Mouse (Mus musculus) CH12.LX (cell line): Measurements from ENCODE around the gene Trim7. TPM values are rescaled to one million over a fixed set of nuclear protein-coding genes. Genes with fewer than 3 reads are reported as not detected.

Experiments
- DNase-seq: peaks from one replicate; pipeline ENCODE4 v3.0.0-alpha.2; 2013; ENCODE audit errors: extremely low read depth
- H3K27ac ChIP-seq: 2 replicates; pipeline ENCODE4 v1.5.1; 2012; ENCODE audit warnings: low read depth, mild to moderate bottlenecking, control low read depth, moderate library complexity; ENCODE audit not compliant: insufficient read depth
- H3K27me3 ChIP-seq: replicated peaks from 2 replicates; pipeline ENCODE3; 2012; ENCODE audit warnings: inconsistent platforms
- H3K36me3 ChIP-seq, 2 experiments: replicated peaks in 1 of 2; 2 replicates each; pipeline versions ENCODE3 to v1.6.1; 2012; ENCODE audit warnings: inconsistent platforms in 1 of 2, low read length in 1 of 2, mild to moderate bottlenecking in 1 of 2, mixed read lengths in 1 of 2, moderate library complexity in 1 of 2; ENCODE audit not compliant: control insufficient read depth in 1 of 2, insufficient read depth in 1 of 2
- H3K4me1 ChIP-seq, 2 experiments: 2 replicates each; pipeline ENCODE4 v1.6.1; 2012; ENCODE audit warnings: inconsistent platforms in 1 of 2, moderate library complexity in 1 of 2; ENCODE audit not compliant: insufficient read depth in 2 of 2, control insufficient read depth in 1 of 2
- H3K4me2 ChIP-seq: 2 replicates; pipeline ENCODE4 v1.6.1; 2012; ENCODE audit warnings: low read depth, mild to moderate bottlenecking, control low read depth; ENCODE audit not compliant: poor library complexity, insufficient read depth, severe bottlenecking
- H3K4me3 ChIP-seq, 3 experiments: fragments of 150-350 bp in 1 of 3; sonication (generic) in 1 of 3; replicated peaks in 1 of 3; 2 replicates each; pipeline versions ENCODE3 to v1.5.1; 2011 to 2012; ENCODE audit warnings: low read depth in 2 of 3, low read length in 2 of 3, mild to moderate bottlenecking in 2 of 3, moderate library complexity in 2 of 3, control low read depth in 1 of 3, improper control_type of control experiment in 1 of 3, inconsistent platforms in 1 of 3, mixed read lengths in 1 of 3; ENCODE audit not compliant: poor library complexity in 1 of 3
- H3K79me2 ChIP-seq: replicated peaks from 2 replicates; pipeline ENCODE4 v1.6.1; 2012; ENCODE audit warnings: mild to moderate bottlenecking, moderate library complexity; ENCODE audit not compliant: control insufficient read depth, poor library complexity, insufficient read depth, severe bottlenecking; ENCODE audit errors: extremely low read depth
- H3K9ac ChIP-seq: 2 replicates; pipeline ENCODE4 v1.6.1; 2012; ENCODE audit warnings: low read depth, mild to moderate bottlenecking, control low read depth, moderate library complexity; ENCODE audit not compliant: insufficient read depth
- H3K9me3 ChIP-seq: replicated peaks from 2 replicates; pipeline ENCODE3; 2012; ENCODE audit warnings: low read length, inconsistent platforms, mixed read lengths
- CTCF ChIP-seq, 2 experiments: IDR thresholded peaks in 1 of 2; conservative IDR thresholded peaks in 1 of 2; 2 replicates each; pipeline ENCODE4 v1.5.1; 2011 to 2012; ENCODE audit warnings: low read depth in 2 of 2, low read length in 2 of 2, improper control_type of control experiment in 1 of 2, inconsistent platforms in 1 of 2, mild to moderate bottlenecking in 1 of 2, moderate library complexity in 1 of 2
- ELF1 ChIP-seq: IDR thresholded peaks from 2 replicates; pipeline ENCODE4 v1.6.1; 2014; ENCODE audit warnings: low read depth, mild to moderate bottlenecking, inconsistent platforms, low read length, improper control_type of control experiment
- EP300 ChIP-seq: IDR thresholded peaks from 2 replicates; pipeline ENCODE4 v1.6.1; 2011; ENCODE audit warnings: low read length, improper control_type of control experiment
- HCFC1 ChIP-seq: IDR thresholded peaks from 2 replicates; pipeline ENCODE4 v1.6.1; 2012; ENCODE audit warnings: low read depth, mild to moderate bottlenecking, inconsistent platforms, low read length, improper control_type of control experiment
- IRF4 ChIP-seq: IDR thresholded peaks from 2 replicates; pipeline ENCODE4 v1.6.1; 2014; ENCODE audit warnings: low read depth, mild to moderate bottlenecking, inconsistent platforms, low read length, improper control_type of control experiment
- JUND ChIP-seq: conservative IDR thresholded peaks from 2 replicates; pipeline ENCODE4 v1.6.1; 2011; ENCODE audit warnings: low read depth, low read length, improper control_type of control experiment
- KAT2A ChIP-seq: IDR thresholded peaks from 2 replicates; pipeline ENCODE4 v1.6.1; 2012; ENCODE audit warnings: low read length, improper control_type of control experiment, inconsistent platforms; ENCODE audit not compliant: insufficient replicate concordance
- MAFK ChIP-seq: IDR thresholded peaks from 2 replicates; pipeline ENCODE4 v1.6.1; 2011; ENCODE audit warnings: low read length, improper control_type of control experiment; ENCODE audit not compliant: insufficient replicate concordance
- MAX ChIP-seq: IDR thresholded peaks from 2 replicates; pipeline ENCODE4 v1.6.1; 2011; ENCODE audit warnings: low read length, improper control_type of control experiment
- MYC ChIP-seq: IDR thresholded peaks from 2 replicates; pipeline ENCODE4 v1.6.1; 2011; ENCODE audit warnings: low read depth, mild to moderate bottlenecking, improper control_type of control experiment, low read length
- NRF1 ChIP-seq: IDR thresholded peaks from 2 replicates; pipeline ENCODE4 v1.6.1; 2014; ENCODE audit warnings: low read depth, mild to moderate bottlenecking, inconsistent platforms, low read length, improper control_type of control experiment, moderate library complexity
- PAX5 ChIP-seq: IDR thresholded peaks from 2 replicates; pipeline ENCODE4 v1.6.1; 2012; ENCODE audit warnings: low read length, inconsistent platforms, mixed read lengths
- POLR2AphosphoS2 ChIP-seq: IDR thresholded peaks from 2 replicates; pipeline ENCODE4 v1.6.1; 2011; ENCODE audit warnings: low read depth, low read length, improper control_type of control experiment
- RAD21 ChIP-seq: IDR thresholded peaks from 2 replicates; pipeline ENCODE4 v1.6.1; 2011; ENCODE audit warnings: low read depth, mild to moderate bottlenecking, low read length, improper control_type of control experiment, moderate library complexity
- SIN3A ChIP-seq: IDR thresholded peaks from 2 replicates; pipeline ENCODE4 v1.6.1; 2012; ENCODE audit warnings: low read length, improper control_type of control experiment, inconsistent platforms
- SMC3 ChIP-seq: IDR thresholded peaks from 2 replicates; pipeline ENCODE4 v1.6.1; 2011; ENCODE audit warnings: low read depth, low read length, improper control_type of control experiment
- TCF12 ChIP-seq: IDR thresholded peaks from 2 replicates; pipeline ENCODE4 v1.6.1; 2014; ENCODE audit warnings: low read depth, mild to moderate bottlenecking, inconsistent platforms, low read length, improper control_type of control experiment
- USF2 ChIP-seq: conservative IDR thresholded peaks from 2 replicates; pipeline ENCODE4 v1.6.1; 2011; ENCODE audit warnings: low read depth, low read length, improper control_type of control experiment
- ZKSCAN1 ChIP-seq: IDR thresholded peaks from 2 replicates; pipeline ENCODE4 v1.6.1; 2012; ENCODE audit warnings: low read depth, inconsistent platforms, low read length, improper control_type of control experiment, borderline replicate concordance
- ZMIZ1 ChIP-seq: IDR thresholded peaks from 2 replicates; pipeline ENCODE4 v1.6.1; 2012; ENCODE audit warnings: low read depth, mild to moderate bottlenecking, inconsistent platforms, low read length, improper control_type of control experiment
- dilution Hi-C: fragments of 300-500 bp; cut with MboI; formaldehyde crosslinking; loops from 2 replicates; pipeline ENCODE4 v1.14.3; 2020; ENCODE audit warnings: low sequenced_read_pairs; ENCODE audit not compliant: extremely low pct_unique_long_range_greater_than_20kb, extremely low pct_ligation_motif_present
- in situ Hi-C: fragments of 300-500 bp; cut with MboI; formaldehyde crosslinking; loops from 3 replicates; pipeline ENCODE4 v1.14.3; 2019; ENCODE audit warnings: low sequenced_read_pairs, low pct_ligation_motif_present, low pct_unique_long_range_greater_than_20kb, mixed read lengths
- polyA plus RNA-seq: library from polyadenylated mRNA; unstranded; fragments of >175 nt; gene quantifications from 2 replicates; pipeline ENCODE4 v1.2.1, GENCODE M21; 2012; ENCODE audit warnings: low read depth; ENCODE audit not compliant: insufficient read length
- total RNA-seq, 2 experiments: library from RNA; depleted of rRNA; stranded (reverse); fragments of 300-350 nt in 1 of 2; fragments of >200 nt in 1 of 2; gene quantifications; 2 replicates each; pipeline ENCODE4 v1.2.3; 2012 to 2014

Trim7 gene
- total and polyA plus RNA-seq, 3 experiments = 9.2 to 34.6 (median 15.1) TPM

- TF ChIP-seq KAT2A (no peak), SIN3A (no peak)
- no peak overlapping the region for H3K27ac ChIP-seq
- no peaks in the 10 kb centered on the region for H3K27me3 ChIP-seq
- dilution Hi-C loops (no loop called here), in situ Hi-C loops (loop anchor here (5.0 kb wide), 1 partner anchor 307 kb away; no protein-coding TSS in a partner anchor)
- no peaks in the 10 kb centered on the region for H3K9me3 ChIP-seq
- H3K4me2 ChIP-seq = no peak overlapping the region
- peaks cover 21% of the 10 kb centered on the region for H3K79me2 ChIP-seq
- peaks cover 5 to 26% of the 10 kb centered on the region in 2 experiments for H3K4me1 ChIP-seq
- no peak for DNase-seq
- H3K36me3 ChIP-seq = peaks cover 4 to 31% of the 10 kb centered on the region in 2 experiments
- no peak overlapping the region for H3K9ac ChIP-seq
- no peak overlapping the region for H3K4me3 ChIP-seq
These were observed 30.7 kb upstream of the Trim7 start for GRCm38 (mm10) chr11:48795221-48795620.

- DNase-seq = no peak
- no peaks in the 10 kb centered on the region for H3K27me3 ChIP-seq
- dilution Hi-C loops (no loop called here), in situ Hi-C loops (loop anchor here (5.0 kb wide), 1 partner anchor 306 kb away; no protein-coding TSS in a partner anchor)
- H3K4me1 ChIP-seq = peaks cover 5 to 23% of the 10 kb centered on the region in 2 experiments
- peaks cover 8 to 35% of the 10 kb centered on the region in 2 experiments for H3K36me3 ChIP-seq
- no peak overlapping the region for H3K4me3 ChIP-seq
- H3K9me3 ChIP-seq = no peaks in the 10 kb centered on the region
- H3K4me2 ChIP-seq = no peak overlapping the region
- H3K27ac ChIP-seq = no peak overlapping the region
- H3K9ac ChIP-seq = no peak overlapping the region
- no peak for TF ChIP-seq ZKSCAN1
- peak; percentile 51; the same call in 1 of the 2 replicates for TF ChIP-seq ELF1
- TF ChIP-seq MAFK = no peak
- no peak for TF ChIP-seq NRF1
- peak; percentile 47 for TF ChIP-seq SMC3
- no peak for TF ChIP-seq HCFC1
- no peak for TF ChIP-seq EP300
- TF ChIP-seq TCF12 = no peak
- no peak for TF ChIP-seq MAX
- TF ChIP-seq RAD21 = peak; percentile 41
- TF ChIP-seq USF2 = no peak
- no peak for TF ChIP-seq PAX5
- no peak for TF ChIP-seq MYC
- no peak for TF ChIP-seq POLR2AphosphoS2
- no peak for TF ChIP-seq JUND
- TF ChIP-seq ZMIZ1 = no peak
- TF ChIP-seq IRF4 = no peak
- TF ChIP-seq CTCF (conservative IDR thresholded peaks at IDR 0.05 in 1 of 2, IDR thresholded peaks at IDR 0.05 in 1 of 2; ENCODE audit: low read depth in 2 of 2, low read length in 2 of 2) = peak in 1 of 2 experiments; percentile 63; a peak in 2 of 4 replicates
- no peak for TF ChIP-seq SIN3A
- H3K79me2 ChIP-seq = peaks cover 31% of the 10 kb centered on the region
These were observed 29.6 kb upstream of the Trim7 start for GRCm38 (mm10) chr11:48796290-48796689.
